Mouse (Mus musculus) hindbrain, embryonic 13.5 days (tissue): ENCODE measurements around the gene Gm5134. TPM values are rescaled to one million over a fixed set of nuclear protein-coding genes. Genes with fewer than 3 reads are reported as not detected.
A peak's percentile ranks its signal among the peaks of the same experiment; 100 is the strongest.

Experiments
- ATAC-seq: fragments of 200-750 bp; cut with Nextera tagmentation; 2 replicates; pipeline ENCODE4 v1.8.0; 2017; ENCODE audit warnings: moderate TSS enrichment; ENCODE audit not compliant: low FRiP score
- H3K27ac ChIP-seq: fragments of 300-500 bp; sonication (generic); 2 replicates; pipeline ENCODE4 v1.5.1; 2015; ENCODE audit warnings: inconsistent platforms, mild to moderate bottlenecking, moderate library complexity
- H3K27me3 ChIP-seq: fragments of 300-500 bp; sonication (generic); 2 replicates; pipeline ENCODE4 v1.6.1; 2015; ENCODE audit warnings: mild to moderate bottlenecking, inconsistent platforms
- H3K36me3 ChIP-seq: fragments of 300-500 bp; sonication (generic); 2 replicates; pipeline ENCODE4 v1.6.1; 2015; ENCODE audit warnings: mild to moderate bottlenecking, inconsistent platforms
- H3K4me1 ChIP-seq: fragments of 300-500 bp; sonication (generic); replicated peaks from 2 replicates; pipeline ENCODE4 v1.6.1; 2015; ENCODE audit warnings: inconsistent platforms
- H3K4me2 ChIP-seq: fragments of 300-500 bp; sonication (generic); 2 replicates; pipeline ENCODE4 v1.6.1; 2015; ENCODE audit warnings: inconsistent platforms, mild to moderate bottlenecking, moderate library complexity
- H3K4me3 ChIP-seq: fragments of 300-500 bp; sonication (generic); 2 replicates; pipeline ENCODE4 v1.5.1; 2015; ENCODE audit warnings: mild to moderate bottlenecking, inconsistent platforms
- H3K9ac ChIP-seq: fragments of 300-500 bp; sonication (generic); 2 replicates; pipeline ENCODE4 v1.6.1; 2015; ENCODE audit warnings: mild to moderate bottlenecking, inconsistent platforms
- H3K9me3 ChIP-seq: fragments of 300-500 bp; sonication (generic); 2 replicates; pipeline ENCODE4 v1.6.1; 2016; ENCODE audit warnings: inconsistent platforms
- WGBS: fragments of 180-500 bp; shearing (Covaris S2); methylation state at CpG from one replicate; pipeline ENCODE4 v1.1.7; 2015; 5-methylcytosine and 5-hydroxymethylcytosine counted together
- polyA plus RNA-seq: library from polyadenylated mRNA; unstranded; fragments of >200 nt; fragmentation: Nextera tagmentation; extraction: Ambion mirVana; gene quantifications from 2 replicates; pipeline ENCODE4 v1.2.1, GENCODE M21; 2015

Gene Gm5134
- polyA plus RNA-seq, 1 experiment from 2014 or later = not detected

GRCm38 (mm10) chr10:75931311-75931710, 23.0 kb upstream of the Gm5134 start:
- Histone ChIP-seq H3K9ac (peak overlapping the region; percentile 87), H3K27ac (no peak overlapping the region), H3K4me1 (peaks cover 46% of the 10 kb centered on the region), H3K4me3 (peak overlapping the region; percentile 51), H3K4me2 (peak overlapping the region; percentile 93), H3K36me3 (peaks cover 16% of the 10 kb centered on the region), H3K9me3 (no peaks in the 10 kb centered on the region), H3K27me3 (peaks cover 50% of the 10 kb centered on the region)
- no peak for ATAC-seq
- WGBS = 24% methylated on average over 7 of the region's 7 CpGs

GRCm38 (mm10) chr10:75932081-75932678, 22.1 kb upstream of the Gm5134 start:
- ATAC-seq = peak; percentile 37
- Histone ChIP-seq H3K4me3 (peak overlapping the region; percentile 51), H3K36me3 (peaks cover 9% of the 10 kb centered on the region; the same call in 1 of the 2 replicates), H3K4me1 (peaks cover 48% of the 10 kb centered on the region), H3K9ac (peak overlapping the region; percentile 87), H3K9me3 (no peaks in the 10 kb centered on the region), H3K27me3 (peaks cover 59% of the 10 kb centered on the region), H3K4me2 (peak overlapping the region; percentile 93), H3K27ac (peak overlapping the region; percentile 40; the same call in 1 of the 2 replicates)
- WGBS = 1% methylated on average over 22 of the region's 44 CpGs

- peaks cover 56% of the 10 kb centered on the region for H3K4me1 ChIP-seq
- peak within 1 kb of the TSS; percentile 51 for H3K4me3 ChIP-seq
- 21% methylated on average over 6 of the region's 6 CpGs for WGBS
- no peaks in the 10 kb centered on the region for H3K9me3 ChIP-seq
- peaks cover 3% of the 10 kb centered on the region; the same call in 1 of the 2 replicates for H3K36me3 ChIP-seq
- peak within 1 kb of the TSS; percentile 87 for H3K9ac ChIP-seq
- H3K27me3 ChIP-seq = peaks cover 66% of the 10 kb centered on the region
- H3K4me2 ChIP-seq = peak within 1 kb of the TSS; percentile 93
- H3K27ac ChIP-seq = peak within 1 kb of the TSS; percentile 40; the same call in 1 of the 2 replicates
- no peak for ATAC-seq
Measured at GRCm38 (mm10) chr10:75932891-75933290, 21.4 kb upstream of the Gm5134 start, which contains the start of gene Chchd10. Chchd10 (plus strand) TSS chr10:75933130.

GRCm38 (mm10) chr10:75934991-75935390, 19.3 kb upstream of the Gm5134 start:
- WGBS = 53% methylated on average over 1 of the region's 1 CpGs
- Histone ChIP-seq H3K9me3 (no peaks in the 10 kb centered on the region), H3K27ac (no peak overlapping the region), H3K27me3 (peaks cover 69% of the 10 kb centered on the region), H3K36me3 (no peaks in the 10 kb centered on the region), H3K9ac (no peak overlapping the region), H3K4me2 (peak overlapping the region; percentile 90), H3K4me3 (peak overlapping the region; percentile 57), H3K4me1 (peaks cover 54% of the 10 kb centered on the region)
- no peak for ATAC-seq

- no peaks in the 10 kb centered on the region for H3K9me3 ChIP-seq
- peaks cover 61% of the 10 kb centered on the region for H3K27me3 ChIP-seq
- H3K27ac ChIP-seq = peak within 1 kb of the TSS; percentile 71; the same call in 1 of the 2 replicates
- ATAC-seq = peak; percentile 71
- peak within 1 kb of the TSS; percentile 57 for H3K4me3 ChIP-seq
- H3K4me1 ChIP-seq = peaks cover 51% of the 10 kb centered on the region
- peak within 1 kb of the TSS; percentile 75 for H3K9ac ChIP-seq
- peak within 1 kb of the TSS; percentile 90 for H3K4me2 ChIP-seq
- H3K36me3 ChIP-seq = no peaks in the 10 kb centered on the region
- WGBS = 2% methylated on average over 51 of the region's 51 CpGs
Measured at GRCm38 (mm10) chr10:75935680-75936541, 18.4 kb upstream of the Gm5134 start, which contains the start of gene Mmp11. Mmp11 (minus strand) TSS chr10:75936496.

GRCm38 (mm10) chr10:75936909-75937667, 17.2 kb upstream of the Gm5134 start:
- H3K4me1 ChIP-seq = peaks cover 42% of the 10 kb centered on the region
- H3K36me3 ChIP-seq = no peaks in the 10 kb centered on the region
- no peak overlapping the region for H3K4me3 ChIP-seq
- H3K9me3 ChIP-seq = no peaks in the 10 kb centered on the region
- WGBS = 31% methylated on average over 18 of the region's 18 CpGs
- peak overlapping the region; percentile 90; the same call in 1 of the 2 replicates for H3K4me2 ChIP-seq
- H3K27ac ChIP-seq = no peak overlapping the region
- H3K9ac ChIP-seq = no peak overlapping the region
- H3K27me3 ChIP-seq = peaks cover 51% of the 10 kb centered on the region
- ATAC-seq = no peak

- H3K4me3 ChIP-seq = no peak overlapping the region
Measured at GRCm38 (mm10) chr10:75937851-75938643, 16.3 kb upstream of the Gm5134 start.

GRCm38 (mm10) chr10:75939481-75940234, 14.7 kb upstream of the Gm5134 start:
- Histone ChIP-seq H3K9me3 (no peaks in the 10 kb centered on the region), H3K4me2 (no peak overlapping the region), H3K27me3 (peaks cover 41% of the 10 kb centered on the region), H3K9ac (no peak overlapping the region), H3K27ac (no peak overlapping the region), H3K36me3 (no peaks in the 10 kb centered on the region), H3K4me1 (peaks cover 45% of the 10 kb centered on the region), H3K4me3 (no peak overlapping the region)
- 40% methylated on average over 9 of the region's 9 CpGs for WGBS
- ATAC-seq = no peak

More at GRCm38 (mm10) chr10:75937851-75938643, 16.3 kb upstream of the Gm5134 start:
- Histone ChIP-seq H3K9me3 (no peaks in the 10 kb centered on the region), H3K4me2 (no peak overlapping the region), H3K9ac (no peak overlapping the region), H3K27me3 (peaks cover 45% of the 10 kb centered on the region), H3K36me3 (no peaks in the 10 kb centered on the region), H3K27ac (no peak overlapping the region), H3K4me1 (peaks cover 33% of the 10 kb centered on the region)
- WGBS = 52% methylated on average over 9 of the region's 10 CpGs
- no peak for ATAC-seq

- Histone ChIP-seq H3K4me1 (peaks cover 38% of the 10 kb centered on the region), H3K9ac (no peak within 1 kb of the TSS; the same call in 1 of the 2 replicates), H3K27ac (0 out of 2 replicates have a peak within 1 kb of the TSS, but pooled peaks have one; percentile 0), H3K4me3 (no peak within 1 kb of the TSS), H3K36me3 (no peaks in the 10 kb centered on the region), H3K9me3 (no peaks in the 10 kb centered on the region), H3K27me3 (peaks cover 33% of the 10 kb centered on the region), H3K4me2 (no peak within 1 kb of the TSS)
- WGBS = 76% methylated on average over 5 of the region's 5 CpGs
- no peak for ATAC-seq
Measured at GRCm38 (mm10) chr10:75940520-75940919, 13.8 kb upstream of the Gm5134 start, which contains the start of gene Gm867. Gm867 (minus strand) TSS chr10:75940672.

GRCm38 (mm10) chr10:75941042-75941824, 13.1 kb upstream of the Gm5134 start:
- no peak overlapping the region for H3K4me2 ChIP-seq
- peaks cover 31% of the 10 kb centered on the region for H3K4me1 ChIP-seq
- no peaks in the 10 kb centered on the region for H3K9me3 ChIP-seq
- no peaks in the 10 kb centered on the region for H3K36me3 ChIP-seq
- H3K4me3 ChIP-seq = no peak overlapping the region
- no peak overlapping the region for H3K9ac ChIP-seq
- H3K27me3 ChIP-seq = peaks cover 26% of the 10 kb centered on the region
- ATAC-seq = no peak
- WGBS = 60% methylated on average over 9 of the region's 9 CpGs
- H3K27ac ChIP-seq = no peak overlapping the region
